Mouse (Mus musculus) left cerebral cortex, adult 18-20 months (tissue): ENCODE results near the gene Fignl1. TPM values are rescaled to one million over a fixed set of nuclear protein-coding genes. Genes with fewer than 3 reads are reported as not detected.
A peak's percentile ranks its signal among the peaks of the same experiment; 100 is the strongest.

Source experiments
- DNase-seq, 2 experiments: peaks; one replicate each; pipeline ENCODE4 v3.0.0; 2021 to 2022; ENCODE audit warnings: low spot score in 2 of 2, mixed read lengths in 1 of 2
- long read RNA-seq, 2 experiments: library from polyadenylated mRNA; stranded (forward); transcript quantifications; one replicate each; pipeline ENCODE4 v2.0.0; 2021
- total RNA-seq, 2 experiments: library from RNA; stranded (reverse); gene quantifications; 2 replicates each; pipeline ENCODE4 v1.2.3; 2021

The Fignl1 gene
- under 1 TPM; 0.33 to 0.44 TPM for total RNA-seq
- long read RNA-seq, experiment 1, result 0 reads
- long read RNA-seq, experiment 2, result 0 reads

- DNase-seq, result peak; percentile 95 to 97
Observed at GRCm38 (mm10) chr11:11808820-11809403, at the start of gene Fignl1. Gene Fignl1 (minus strand): TSS chr11:11808962.

GRCm38 (mm10) chr11:11856959-11857358 is 48.2 kb upstream of the Fignl1 start:
- no peak for DNase-seq

- DNase-seq, result peak in 1 of 2 experiments; percentile 2
Observed at GRCm38 (mm10) chr11:11855685-11856131, 46.9 kb upstream of the Fignl1 start.

GRCm38 (mm10) chr11:11855061-11855672 is 46.4 kb upstream of the Fignl1 start:
- DNase-seq, result no peak

- no peak for DNase-seq
Observed at GRCm38 (mm10) chr11:11853731-11854461, 45.1 kb upstream of the Fignl1 start.

- no peak for DNase-seq
Observed at GRCm38 (mm10) chr11:11851957-11852505, 43.3 kb upstream of the Fignl1 start.

- DNase-seq, result no peak
Observed at GRCm38 (mm10) chr11:11850476-11851267, 41.9 kb upstream of the Fignl1 start.

- DNase-seq, result no peak
Observed at GRCm38 (mm10) chr11:11849513-11850311, 41.0 kb upstream of the Fignl1 start.

GRCm38 (mm10) chr11:11848467-11848866 is 39.7 kb upstream of the Fignl1 start:
- DNase-seq, result no peak

GRCm38 (mm10) chr11:11845044-11845443 is 36.3 kb upstream of the Fignl1 start:
- DNase-seq, result no peak

GRCm38 (mm10) chr11:11844367-11844971 is 35.7 kb upstream of the Fignl1 start:
- DNase-seq, result no peak

- no peak for DNase-seq
Observed at GRCm38 (mm10) chr11:11841590-11841989, 32.8 kb upstream of the Fignl1 start.

GRCm38 (mm10) chr11:11840746-11841145 is 32.0 kb upstream of the Fignl1 start:
- no peak for DNase-seq

GRCm38 (mm10) chr11:11839874-11840273 is 31.1 kb upstream of the Fignl1 start:
- no peak for DNase-seq

GRCm38 (mm10) chr11:11837384-11837783 is 28.6 kb upstream of the Fignl1 start:
- no peak for DNase-seq

- no peak for DNase-seq
Observed at GRCm38 (mm10) chr11:11836713-11837370, 28.1 kb upstream of the Fignl1 start.

GRCm38 (mm10) chr11:11836262-11836661 is 27.5 kb upstream of the Fignl1 start:
- DNase-seq, result no peak

GRCm38 (mm10) chr11:11835791-11836190 is 27.0 kb upstream of the Fignl1 start:
- no peak for DNase-seq

GRCm38 (mm10) chr11:11835361-11835760 is 26.6 kb upstream of the Fignl1 start:
- DNase-seq, result no peak
